Mouse (Mus musculus) spleen, postnatal 10 days (tissue): Measurements from ENCODE around the gene Dnaic1.
A peak's percentile ranks its signal among the peaks of the same experiment; 100 is the strongest.

Source experiments
- DNase-seq, 2 experiments: peaks; one replicate each; pipeline ENCODE4 v3.0.0; 2021 to 2022; ENCODE audit warnings: low spot score in 2 of 2

Dnaic1 gene

GRCm38 (mm10) chr4:41568682-41569410 lies 729 bp upstream of the Dnaic1 start:
- DNase-seq = peak; percentile 14 to 38

GRCm38 (mm10) chr4:41571490-41571889 lies 1.9 kb downstream of the Dnaic1 start:
- no peak for DNase-seq

DNA sequence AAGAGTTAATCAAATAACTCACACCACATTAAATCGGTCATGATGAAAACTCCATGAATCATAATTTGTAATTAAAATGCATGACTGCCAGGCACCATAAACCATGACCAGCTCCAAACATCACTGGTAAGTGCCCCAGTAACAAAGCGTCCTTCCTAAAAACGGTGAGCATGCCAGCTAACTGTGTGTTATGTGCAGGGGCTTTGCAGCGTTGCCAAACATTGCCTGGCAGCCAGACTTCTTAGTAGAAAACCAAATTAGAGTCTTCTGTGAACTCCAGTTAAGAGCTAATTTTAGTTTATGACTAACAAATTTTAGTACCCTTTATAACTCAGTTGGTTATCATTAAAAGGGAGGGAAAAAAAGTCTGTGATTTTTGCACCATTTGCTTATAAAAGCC lies 3.9 kb downstream of the Dnaic1 start:
- DNase-seq = no peak

DNA sequence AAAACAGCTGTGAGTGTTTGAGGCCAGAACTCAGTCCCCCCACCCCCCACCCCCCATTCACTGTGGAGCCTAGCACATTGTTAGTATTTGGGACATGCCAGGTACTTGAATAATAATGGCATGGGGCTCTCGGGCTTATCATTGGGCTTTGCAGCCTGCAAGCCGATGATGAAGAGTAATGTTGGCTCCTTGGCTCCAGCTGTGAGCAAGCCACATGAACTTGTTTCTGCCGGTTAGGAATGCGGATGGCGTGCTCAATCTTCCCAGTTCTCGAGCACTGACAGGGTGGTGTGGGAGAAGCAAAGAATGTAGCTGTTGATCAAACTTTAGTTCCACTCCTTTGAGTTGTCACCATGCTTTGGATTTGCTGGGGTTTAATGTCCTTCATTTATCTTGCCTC lies 6.3 kb downstream of the Dnaic1 start:
- no peak for DNase-seq

- no peak for DNase-seq
Observed at GRCm38 (mm10) chr4:41583353-41583752, 13.8 kb downstream of the Dnaic1 start.

DNA sequence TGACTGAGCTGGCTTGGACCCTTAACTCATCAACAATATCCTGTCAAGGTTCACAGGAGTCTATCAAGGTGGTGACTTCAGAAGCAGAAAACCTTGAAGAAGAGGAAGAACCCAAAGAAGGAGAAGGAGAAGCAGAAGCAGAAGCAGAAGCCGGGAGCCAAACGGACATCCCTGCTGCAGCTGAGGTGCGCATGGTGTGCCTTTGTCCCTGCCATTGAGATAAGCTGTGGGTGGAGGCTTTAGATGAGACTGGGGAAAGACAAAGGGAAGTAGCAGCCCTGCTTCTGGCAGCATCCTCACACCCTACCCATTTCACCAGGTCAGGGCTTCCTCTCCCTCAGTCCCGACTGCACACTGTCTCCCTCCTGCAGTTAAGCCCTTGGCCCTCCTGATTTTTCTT lies 33.2 kb downstream of the Dnaic1 start:
- DNase-seq = no peak

DNA sequence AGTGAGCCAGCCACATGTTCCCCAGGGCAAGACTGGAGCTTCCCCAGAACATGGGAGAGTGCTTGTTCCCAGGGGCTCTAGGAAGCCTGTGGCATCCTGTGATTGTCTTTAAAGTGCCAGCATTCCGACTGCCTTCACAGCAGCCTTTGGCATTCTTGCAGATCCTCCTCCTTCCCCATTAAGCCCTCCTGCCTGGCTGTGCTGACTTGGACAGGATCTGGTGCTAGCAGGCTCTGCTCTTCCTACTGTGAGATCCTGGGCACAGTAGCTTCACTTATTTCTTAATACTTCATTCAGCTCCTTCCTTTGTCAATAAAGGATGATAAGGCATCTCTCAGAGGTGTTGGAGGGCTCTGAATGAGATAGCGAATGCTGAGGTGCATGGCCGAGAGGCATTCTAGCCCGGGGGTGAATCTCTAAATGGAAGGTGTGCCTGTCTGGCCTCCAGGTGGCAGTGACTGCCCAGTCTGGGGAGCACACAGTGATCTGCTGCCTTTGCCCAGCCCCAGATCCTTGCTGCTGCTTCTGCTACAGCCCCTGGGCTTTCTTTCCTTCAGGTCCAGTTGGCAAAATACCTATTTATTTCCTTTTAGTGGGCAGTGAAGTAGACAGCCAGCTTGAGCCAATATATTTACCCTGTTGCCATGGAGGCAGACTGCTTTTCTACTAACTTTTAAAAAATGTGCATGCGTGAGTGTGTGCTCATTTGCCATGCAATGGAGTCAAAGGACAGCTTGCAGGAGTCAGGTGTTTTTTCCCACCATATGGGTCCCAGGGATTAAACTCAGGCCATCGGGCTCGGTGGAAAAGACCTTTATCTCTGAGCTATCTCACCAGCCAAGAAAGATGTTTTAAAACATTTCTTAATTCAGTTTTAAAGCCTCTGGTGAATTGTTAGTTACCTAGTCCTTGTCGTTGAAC lies 35.2 kb downstream of the Dnaic1 start:
- no peak for DNase-seq

GRCm38 (mm10) chr4:41606784-41607183 lies 37.2 kb downstream of the Dnaic1 start:
- DNase-seq = peak in 1 of 2 experiments; percentile 65

DNA sequence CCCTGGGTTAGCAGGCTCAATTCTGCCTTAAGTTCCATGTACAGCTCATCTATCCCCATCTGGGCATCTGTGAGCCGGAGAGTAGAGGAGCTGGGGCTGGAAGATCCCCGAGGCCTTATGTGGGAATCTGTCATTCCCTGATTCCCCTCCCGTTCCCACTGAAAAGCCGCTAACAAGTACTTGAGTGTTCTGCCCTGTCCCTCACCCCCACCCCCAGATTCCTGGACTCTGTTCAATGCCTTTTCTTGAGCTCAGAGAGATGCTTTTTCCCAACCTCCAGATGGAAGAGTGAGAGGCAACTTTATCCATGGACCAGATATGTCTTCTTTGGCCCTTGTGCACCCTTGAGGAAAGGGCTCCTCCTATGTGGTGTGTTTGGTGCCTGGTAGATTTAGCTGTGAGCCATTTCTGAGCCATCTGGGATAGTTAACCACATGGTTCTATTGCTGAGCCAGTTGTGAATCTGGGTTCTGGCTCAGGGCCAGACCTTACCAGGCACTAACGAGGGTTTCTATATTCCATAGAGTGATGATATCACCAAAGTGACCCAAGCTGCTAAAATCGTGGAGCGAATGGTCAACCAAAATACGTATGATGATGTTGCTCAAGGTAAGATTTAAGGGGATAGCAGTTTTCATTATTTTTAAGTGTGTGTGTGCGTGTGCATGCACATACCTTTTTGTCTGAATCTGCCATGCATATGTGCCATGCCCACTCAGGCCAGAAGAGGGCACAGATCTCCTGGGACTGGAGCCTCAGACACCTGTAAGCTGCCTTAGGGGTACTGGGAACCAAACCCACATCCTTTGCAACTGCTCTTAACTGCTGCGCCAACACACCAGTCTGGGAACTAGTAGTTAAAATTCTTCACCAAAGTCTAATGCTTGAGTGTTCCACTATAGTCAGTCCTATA lies 40.4 kb downstream of the Dnaic1 start:
- DNase-seq = no peak

DNA sequence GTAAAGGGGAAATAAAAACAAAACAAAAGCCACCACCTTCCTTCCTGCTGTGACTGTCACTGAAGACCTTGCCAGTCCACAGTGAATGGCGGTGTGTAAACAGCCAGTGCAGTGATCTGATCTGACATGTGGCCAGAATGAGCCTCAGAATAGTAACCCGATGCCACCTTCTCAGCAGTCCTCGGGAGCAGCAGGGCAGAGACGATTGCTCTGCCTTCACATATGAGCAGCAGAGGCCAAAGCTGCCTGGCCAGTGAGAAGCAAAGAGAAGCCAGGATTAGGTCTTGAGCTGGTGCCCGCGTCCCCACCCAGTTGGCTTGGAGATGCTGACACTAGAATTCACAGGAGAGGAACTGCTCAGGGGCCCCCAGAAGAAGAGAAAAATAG lies 41.0 kb downstream of the Dnaic1 start:
- no peak for DNase-seq

GRCm38 (mm10) chr4:41612166-41612565 lies 42.6 kb downstream of the Dnaic1 start:
- no peak for DNase-seq

DNA sequence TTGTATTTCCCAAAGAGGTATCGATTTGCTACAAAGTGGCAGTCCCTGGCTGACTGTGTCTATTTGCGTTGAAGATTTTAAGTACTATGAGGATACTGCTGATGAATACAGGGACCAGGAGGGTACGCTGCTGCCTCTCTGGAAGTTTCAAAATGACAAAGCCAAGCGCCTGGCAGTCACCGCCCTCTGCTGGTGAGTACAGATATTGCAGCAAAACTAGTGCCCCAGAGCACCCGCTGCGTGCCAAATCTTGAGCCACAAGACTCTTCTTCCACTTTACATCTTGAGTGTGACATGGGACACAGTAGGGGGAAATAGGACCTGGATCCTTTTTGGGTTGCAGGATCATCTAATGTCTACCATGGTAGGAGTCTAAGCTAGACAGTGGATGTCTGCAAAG lies 44.6 kb downstream of the Dnaic1 start:
- peak; percentile 43 to 75 for DNase-seq

- no peak for DNase-seq
Observed at GRCm38 (mm10) chr4:41615661-41616599, 46.4 kb downstream of the Dnaic1 start.

GRCm38 (mm10) chr4:41618916-41619746 lies 49.6 kb downstream of the Dnaic1 start:
- no peak for DNase-seq

GRCm38 (mm10) chr4:41622071-41622470 lies 52.5 kb downstream of the Dnaic1 start:
- no peak for DNase-seq

DNA sequence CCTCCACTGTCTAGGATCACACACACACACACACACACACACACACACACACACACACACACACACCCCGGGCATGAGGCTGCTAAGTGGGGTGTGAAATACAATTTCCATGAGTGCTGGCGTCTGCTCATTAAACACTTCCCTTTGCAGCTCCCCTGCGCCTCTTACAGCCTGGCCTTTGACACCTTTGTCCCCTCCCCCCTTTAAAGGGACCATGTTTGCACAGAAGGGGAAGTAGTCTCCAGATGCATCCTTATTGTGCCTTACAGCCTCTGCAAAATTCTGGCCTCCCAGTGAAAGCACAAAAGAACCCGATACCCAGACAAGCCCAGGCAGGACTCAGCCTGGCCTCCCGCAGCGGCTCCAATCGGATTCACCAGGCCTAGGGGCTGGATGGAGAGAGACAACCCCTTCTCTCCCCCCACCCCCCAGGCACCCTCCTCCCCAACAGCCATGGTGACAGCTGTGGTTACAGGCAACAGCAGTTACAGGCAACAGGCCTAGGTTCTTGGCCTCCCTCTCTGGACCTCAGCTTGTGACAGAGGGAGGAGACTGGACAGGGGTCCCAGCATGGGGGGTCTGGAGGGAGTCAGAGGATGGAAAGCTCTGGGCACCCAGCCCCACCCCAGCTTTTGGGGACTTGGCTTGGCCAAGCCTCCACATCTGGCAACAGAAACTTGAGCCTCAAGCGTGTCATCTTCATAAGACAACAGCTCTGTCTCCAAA lies 58.8 kb downstream of the Dnaic1 start:
- DNase-seq = peak in 1 of 2 experiments; percentile 35

DNA sequence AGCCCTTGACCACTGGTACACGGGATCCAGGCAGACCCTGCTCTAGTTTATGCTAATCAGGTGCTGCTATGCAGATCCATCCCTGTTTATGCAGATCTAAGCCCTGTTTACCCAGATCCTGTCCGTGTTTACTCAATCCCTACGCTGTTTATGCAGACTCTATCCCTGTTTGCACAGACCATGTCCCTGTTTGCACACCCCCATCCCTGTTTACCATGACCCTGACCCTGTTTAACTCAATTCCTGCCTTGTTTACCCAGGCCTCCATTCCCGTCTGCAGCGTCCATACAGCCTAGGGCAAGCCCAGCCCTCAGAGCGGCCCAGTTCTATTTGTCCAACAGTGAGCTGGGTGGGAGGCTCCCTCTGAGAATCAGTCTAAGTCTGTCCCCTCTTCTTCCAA lies 60.6 kb downstream of the Dnaic1 start:
- no peak for DNase-seq

GRCm38 (mm10) chr4:41631390-41631789 lies 61.8 kb downstream of the Dnaic1 start:
- DNase-seq = no peak

- no peak for DNase-seq
Observed at GRCm38 (mm10) chr4:41633001-41633400, 63.4 kb downstream of the Dnaic1 start.
